Mouse (Mus musculus): ENCODE measurements around the gene Lrig1. TPM values are rescaled to one million over a fixed set of nuclear protein-coding genes. Genes with fewer than 3 reads are reported as not detected.

Gene Lrig1
- polyA plus RNA-seq, 1 experiment from 2014 or later: 8.1 TPM

DNA sequence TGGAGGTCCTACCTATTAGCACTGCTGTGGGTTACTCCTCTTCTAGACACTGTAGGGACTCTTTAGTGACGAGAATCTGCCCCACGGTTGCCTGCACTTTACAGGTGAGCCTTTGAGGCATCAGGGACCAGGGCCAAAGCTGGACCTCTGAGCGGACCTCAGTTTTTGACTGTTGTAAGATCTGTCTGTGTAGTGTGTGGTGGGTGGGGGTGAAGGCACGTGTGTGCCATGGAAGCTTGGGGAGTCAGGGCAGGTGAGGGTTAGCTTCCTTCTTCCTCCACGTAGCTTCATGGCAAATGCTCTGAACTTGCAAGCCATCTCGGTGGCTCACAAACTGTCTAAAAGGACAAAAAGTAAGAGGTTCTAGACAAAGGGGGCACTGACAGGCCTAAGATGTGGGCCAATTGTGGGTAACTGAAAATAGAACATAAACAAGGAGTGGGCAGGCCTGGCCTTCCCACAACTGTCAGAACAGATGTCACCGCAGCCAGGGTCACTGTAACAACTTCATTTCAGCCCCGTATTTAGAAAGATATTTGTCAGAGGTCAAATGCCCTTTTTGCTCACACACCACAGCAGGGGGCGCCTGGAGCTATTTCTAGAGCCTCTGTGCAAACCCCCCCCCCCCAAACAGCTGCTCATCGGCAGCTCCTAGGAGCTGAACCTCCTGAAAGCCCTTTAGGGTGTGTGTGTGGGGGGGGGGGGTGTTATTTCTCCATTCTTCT, 103.0 kb downstream of the Lrig1 start:
- H3K4me3 ChIP-seq (ENCODE audit: low read depth, low read length): no peak overlapping the region
- no peaks in the 10 kb centered on the region for H3K27me3 ChIP-seq (replicated peaks; ENCODE audit: insufficient read depth, low read length)
- TF ChIP-seq EP300 (IDR thresholded peaks at IDR 0.05) (no peak), CTCF (IDR thresholded peaks at IDR 0.05) (peak; percentile 43)
- ATAC-seq (no peak), DNase-seq (ENCODE audit: low spot score) (peak; percentile 16)
- H3K9me3 ChIP-seq (ENCODE audit: low read length): no peaks in the 10 kb centered on the region
- H3K4me1 ChIP-seq (ENCODE audit: insufficient read depth, low read depth, low read length): no peaks in the 10 kb centered on the region
- H3K9ac ChIP-seq (replicated peaks; ENCODE audit: low read depth): no peak overlapping the region
- 75% methylated on average over 10 of the region's 10 CpGs for WGBS
- H3K4me2 ChIP-seq (replicated peaks; ENCODE audit: low read depth, low read length): no peak overlapping the region
- H3K27ac ChIP-seq (ENCODE audit: low read length): no peak overlapping the region
- H3K36me3 ChIP-seq (ENCODE audit: insufficient read depth, low read length): no peaks in the 10 kb centered on the region

DNA sequence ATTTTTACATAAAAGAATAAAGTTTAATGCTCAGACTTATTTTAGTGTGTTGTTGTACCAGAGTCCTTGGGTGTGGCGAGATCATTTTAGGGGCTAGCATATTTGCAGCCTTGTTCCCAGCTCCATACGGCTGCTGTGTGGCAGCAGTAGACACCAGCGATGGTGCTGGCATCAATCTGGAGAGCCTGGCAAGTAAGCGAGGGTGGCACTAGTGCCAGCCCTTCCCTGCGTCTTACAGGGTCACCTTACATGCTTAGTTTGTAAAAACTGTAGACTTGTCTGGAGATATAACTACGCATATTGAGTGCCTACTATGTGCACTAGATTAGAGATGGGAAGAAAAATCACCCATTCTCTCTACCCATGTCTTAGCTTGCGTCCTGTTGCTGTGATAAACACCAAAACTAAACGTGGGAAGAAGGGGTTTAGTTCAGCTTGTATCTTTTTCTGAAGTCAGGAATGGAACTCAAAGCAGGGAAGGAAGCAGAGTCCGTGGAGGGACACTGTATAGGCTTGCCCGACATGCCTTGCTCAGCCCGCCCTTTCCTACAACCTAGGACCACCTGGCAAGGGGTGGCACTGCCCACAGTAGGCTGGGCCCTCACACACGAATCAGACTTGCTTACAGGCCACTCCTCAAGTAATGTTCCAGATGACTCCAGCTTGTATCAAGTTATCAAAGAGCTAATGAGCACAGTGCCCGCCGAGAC, 103.8 kb downstream of the Lrig1 start:
- 89% methylated on average over 14 of the region's 14 CpGs for WGBS
- TF ChIP-seq EP300 (IDR thresholded peaks at IDR 0.05) (no peak), CTCF (IDR thresholded peaks at IDR 0.05) (no peak)
- Histone ChIP-seq H3K36me3 (ENCODE audit: insufficient read depth, low read length) (no peaks in the 10 kb centered on the region), H3K4me2 (replicated peaks; ENCODE audit: low read depth, low read length) (no peak overlapping the region), H3K27ac (ENCODE audit: low read length) (no peak overlapping the region), H3K4me3 (ENCODE audit: low read depth, low read length) (no peak overlapping the region), H3K9ac (replicated peaks; ENCODE audit: low read depth) (no peak overlapping the region), H3K9me3 (ENCODE audit: low read length) (no peaks in the 10 kb centered on the region), H3K4me1 (ENCODE audit: insufficient read depth, low read depth, low read length) (no peaks in the 10 kb centered on the region), H3K27me3 (replicated peaks; ENCODE audit: insufficient read depth, low read length) (no peaks in the 10 kb centered on the region)
- no peak for ATAC-seq
- DNase-seq (ENCODE audit: low spot score): no peak

- Histone ChIP-seq H3K27ac (ENCODE audit: low read length) (no peak overlapping the region), H3K9ac (replicated peaks; ENCODE audit: low read depth) (no peak overlapping the region), H3K4me1 (ENCODE audit: insufficient read depth, low read depth, low read length) (no peaks in the 10 kb centered on the region), H3K4me2 (replicated peaks; ENCODE audit: low read depth, low read length) (no peak overlapping the region), H3K27me3 (replicated peaks; ENCODE audit: insufficient read depth, low read length) (no peaks in the 10 kb centered on the region), H3K36me3 (ENCODE audit: insufficient read depth, low read length) (no peaks in the 10 kb centered on the region), H3K4me3 (ENCODE audit: low read depth, low read length) (no peak overlapping the region), H3K9me3 (ENCODE audit: low read length) (no peaks in the 10 kb centered on the region)
- TF ChIP-seq EP300 (IDR thresholded peaks at IDR 0.05) (no peak), CTCF (IDR thresholded peaks at IDR 0.05) (no peak)
- ATAC-seq: no peak
- no peak for DNase-seq (ENCODE audit: low spot score)
- WGBS: 74% methylated on average over 5 of the region's 5 CpGs
These were observed 104.8 kb downstream of the Lrig1 start for GRCm38 (mm10) chr6:94595206-94595605.

- Histone ChIP-seq H3K27me3 (replicated peaks; ENCODE audit: insufficient read depth, low read length) (no peaks in the 10 kb centered on the region), H3K9me3 (ENCODE audit: low read length) (no peaks in the 10 kb centered on the region), H3K36me3 (ENCODE audit: insufficient read depth, low read length) (no peaks in the 10 kb centered on the region), H3K4me1 (ENCODE audit: insufficient read depth, low read depth, low read length) (no peaks in the 10 kb centered on the region), H3K4me3 (ENCODE audit: low read depth, low read length) (no peak overlapping the region), H3K27ac (ENCODE audit: low read length) (no peak overlapping the region), H3K4me2 (replicated peaks; ENCODE audit: low read depth, low read length) (no peak overlapping the region), H3K9ac (replicated peaks; ENCODE audit: low read depth) (no peak overlapping the region)
- ATAC-seq (no peak), DNase-seq (ENCODE audit: low spot score) (no peak)
- TF ChIP-seq CTCF (IDR thresholded peaks at IDR 0.05): no peak
- TF ChIP-seq EP300 (IDR thresholded peaks at IDR 0.05): no peak
- 73% methylated on average over 11 of the region's 11 CpGs for WGBS
These were observed 105.2 kb downstream of the Lrig1 start for GRCm38 (mm10) chr6:94594711-94595110.

DNA sequence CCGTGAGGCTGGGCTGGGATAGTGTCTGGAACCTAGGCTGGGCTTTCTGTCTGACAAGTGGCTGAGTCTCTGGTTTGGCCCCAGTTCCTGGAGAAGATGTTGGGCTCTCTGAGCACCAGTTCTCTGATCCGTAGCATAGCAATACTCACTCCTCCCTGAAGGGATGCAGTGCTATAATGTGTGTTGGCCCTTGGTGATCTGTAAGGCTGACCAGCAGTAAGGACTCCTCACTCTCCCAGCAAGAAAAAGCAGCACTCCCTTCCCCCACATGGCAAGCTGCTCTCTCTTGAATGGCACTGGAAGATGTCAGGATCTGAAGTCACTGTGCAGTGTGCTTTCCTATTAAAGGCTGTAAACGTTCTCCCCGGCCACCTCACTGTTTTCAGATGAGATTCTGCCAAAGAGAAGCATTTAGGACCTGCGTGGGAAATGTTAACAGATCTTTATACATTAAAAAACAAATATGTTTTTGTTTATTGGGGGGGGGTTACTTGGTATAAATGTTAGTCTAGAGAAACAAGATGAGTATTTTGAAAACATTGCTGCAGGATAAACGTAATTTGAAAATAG, 105.8 kb downstream of the Lrig1 start:
- WGBS: 75% methylated on average over 6 of the region's 6 CpGs
- DNase-seq (ENCODE audit: low spot score) (no peak), ATAC-seq (no peak)
- no peak overlapping the region for H3K9ac ChIP-seq (replicated peaks; ENCODE audit: low read depth)
- no peak overlapping the region for H3K27ac ChIP-seq (ENCODE audit: low read length)
- no peaks in the 10 kb centered on the region for H3K36me3 ChIP-seq (ENCODE audit: insufficient read depth, low read length)
- TF ChIP-seq EP300 (IDR thresholded peaks at IDR 0.05): no peak
- no peak for TF ChIP-seq CTCF (IDR thresholded peaks at IDR 0.05)
- H3K4me1 ChIP-seq (ENCODE audit: insufficient read depth, low read depth, low read length): no peaks in the 10 kb centered on the region
- H3K4me3 ChIP-seq (ENCODE audit: low read depth, low read length): no peak overlapping the region
- H3K27me3 ChIP-seq (replicated peaks; ENCODE audit: insufficient read depth, low read length): no peaks in the 10 kb centered on the region
- H3K9me3 ChIP-seq (ENCODE audit: low read length): no peaks in the 10 kb centered on the region
- no peak overlapping the region for H3K4me2 ChIP-seq (replicated peaks; ENCODE audit: low read depth, low read length)

- no peak for TF ChIP-seq CTCF (IDR thresholded peaks at IDR 0.05)
- ATAC-seq (peak; percentile 26; the same call in 1 of the 2 replicates), DNase-seq (ENCODE audit: low spot score) (peak; percentile 7)
- no peaks in the 10 kb centered on the region for H3K27me3 ChIP-seq (replicated peaks; ENCODE audit: insufficient read depth, low read length)
- H3K27ac ChIP-seq (ENCODE audit: low read length): no peak overlapping the region
- H3K4me3 ChIP-seq (ENCODE audit: low read depth, low read length): no peak overlapping the region
- no peaks in the 10 kb centered on the region for H3K4me1 ChIP-seq (ENCODE audit: insufficient read depth, low read depth, low read length)
- no peak overlapping the region for H3K4me2 ChIP-seq (replicated peaks; ENCODE audit: low read depth, low read length)
- H3K36me3 ChIP-seq (ENCODE audit: insufficient read depth, low read length): no peaks in the 10 kb centered on the region
- 15% methylated on average over 4 of the region's 4 CpGs for WGBS
- H3K9ac ChIP-seq (replicated peaks; ENCODE audit: low read depth): no peak overlapping the region
- H3K9me3 ChIP-seq (ENCODE audit: low read length): no peaks in the 10 kb centered on the region
These were observed 107.2 kb downstream of the Lrig1 start for GRCm38 (mm10) chr6:94592710-94593109.

Measured in lung, postnatal 0 days (tissue).